Mouse (Mus musculus) testis, adult 2 months (tissue): ENCODE measurements around the gene Gm12695.

Experiments used
- CTCF ChIP-seq: fragments of 200-500 bp; IDR thresholded peaks from 2 replicates; pipeline ENCODE4 v1.5.1; 2012; ENCODE audit warnings: low read depth, mild to moderate bottlenecking, inconsistent platforms, low read length, moderate library complexity; ENCODE audit not compliant: control insufficient read depth, insufficient read depth, insufficient replicate concordance
- POLR2A ChIP-seq: fragments of 200-500 bp; IDR thresholded peaks from 2 replicates; pipeline ENCODE4 v1.6.1; 2012; ENCODE audit warnings: low read depth, mild to moderate bottlenecking, inconsistent platforms, low read length, moderate library complexity; ENCODE audit not compliant: control insufficient read depth

- TF ChIP-seq CTCF (no peak), POLR2A (no peak)
Measured at GRCm38 (mm10) chr4:96728211-96728610, 56.8 kb downstream of the Gm12695 start.
